ENCODE assay signal across 24 mouse cellular contexts in genomic region chr13:100603031-100603737, GRCm38 (mm10). TPM values are rescaled to one million over a fixed set of nuclear protein-coding genes. Genes with fewer than 3 reads are reported as not detected.
A peak's percentile ranks its signal among the peaks of the same experiment; 100 is the strongest.
DNase-seq lines count a peak whose midpoint lies in the region; ATAC-seq and TF ChIP-seq lines count a peak whose summit lies in the region.
"Had no signal": no experiment of that assay in that cellular context is flagged by ENCODE, and none has a peak within 500 bp of the region (broad histone marks: within the 10 kb centered on the region; RNA-seq: fewer than 3 reads in every experiment).

No protein-coding gene starts in this region.

- H3K27ac ChIP-seq in kidney, adult 2 months (ENCODE audit: insufficient read depth, low read depth, low read length), result peak overlapping the region; percentile 75
- no peak overlapping the region for H3K27ac ChIP-seq in lung, postnatal 0 days (ENCODE audit: low read length)
- peak overlapping the region; percentile 28; the same call in 1 of the 2 replicates for H3K27ac ChIP-seq in liver, embryonic 14.5 days
- H3K27ac ChIP-seq: hindbrain, embryonic 13.5 days; midbrain, embryonic 12.5 days; neural tube, embryonic 12.5 days had no signal

- no peaks in the 10 kb centered on the region for H3K27me3 ChIP-seq in kidney, adult 2 months (replicated peaks; ENCODE audit: control insufficient read depth, insufficient read depth, low read length)
- no peaks in the 10 kb centered on the region for H3K27me3 ChIP-seq in lung, postnatal 0 days (replicated peaks; ENCODE audit: insufficient read depth, low read length)
- no peaks in the 10 kb centered on the region for H3K27me3 ChIP-seq in liver, embryonic 14.5 days (ENCODE audit: control insufficient read depth, insufficient read depth, low read length)
- H3K27me3 ChIP-seq: hindbrain, embryonic 13.5 days; megakaryocyte, embryonic 14.5 days; midbrain, embryonic 12.5 days; neural tube, embryonic 12.5 days had no signal

- no peak for TF ChIP-seq POLR2A in kidney, adult 2 months (IDR thresholded peaks at IDR 0.05; ENCODE audit: low read depth, low read length)

- peaks cover 9% of the 10 kb centered on the region for H3K4me1 ChIP-seq in kidney, adult 2 months (ENCODE audit: control insufficient read depth, insufficient read depth, low read length)
- no peaks in the 10 kb centered on the region for H3K4me1 ChIP-seq in lung, postnatal 0 days (ENCODE audit: insufficient read depth, low read depth, low read length)
- peaks cover 0 to 11% of the 10 kb centered on the region in 2 experiments; a peak in 3 of 4 replicates for H3K4me1 ChIP-seq in liver, embryonic 14.5 days (replicated peaks; ENCODE audit: control insufficient read depth in 2 of 2, insufficient read depth in 2 of 2, low read length in 1 of 2)
- H3K4me1 ChIP-seq: hindbrain, embryonic 13.5 days; megakaryocyte, embryonic 14.5 days; neural tube, embryonic 12.5 days had no signal

- H3K4me3 ChIP-seq in kidney, adult 2 months (ENCODE audit: insufficient read depth, low read depth, low read length), result no peak overlapping the region
- H3K4me3 ChIP-seq in lung, postnatal 0 days (ENCODE audit: low read depth, low read length), result no peak overlapping the region
- H3K4me3 ChIP-seq in liver, embryonic 14.5 days (ENCODE audit: insufficient read depth in 1 of 2, low read depth in 2 of 2, low read length in 2 of 2), result no peak overlapping the region
- H3K4me3 ChIP-seq: erythroblast, embryonic 14.5 days; hindbrain, embryonic 13.5 days; megakaryocyte, embryonic 14.5 days; midbrain, embryonic 12.5 days; myocyte; neural tube, embryonic 12.5 days had no signal

- H3K9me3 ChIP-seq in lung, postnatal 0 days (ENCODE audit: low read length), result no peaks in the 10 kb centered on the region
- peaks cover 2% of the 10 kb centered on the region for H3K9me3 ChIP-seq in liver, embryonic 14.5 days (ENCODE audit: control insufficient read depth, low read length)
- H3K9me3 ChIP-seq: hindbrain, embryonic 13.5 days had no signal

- no peak for TF ChIP-seq EP300 in lung, postnatal 0 days (IDR thresholded peaks at IDR 0.05)
- no peak for TF ChIP-seq EP300 in liver, embryonic 14.5 days (IDR thresholded peaks at IDR 0.05; ENCODE audit: low read depth)

- WGBS in kidney, adult 2 months, result 74% methylated on average over 10 of the region's 10 CpGs
- WGBS in lung, postnatal 0 days, result 73% methylated on average over 10 of the region's 10 CpGs
- 78% methylated on average over 10 of the region's 10 CpGs for WGBS in liver, embryonic 14.5 days (ENCODE audit: insufficient replicate concordance)

- peak; percentile 48 for DNase-seq in kidney, adult 2 months
- DNase-seq in kidney, adult 8-10 months, result no peak
- DNase-seq in lung, postnatal 0 days (ENCODE audit: low spot score), result no peak
- DNase-seq in lung, adult 18-20 months, result no peak
- DNase-seq in liver, embryonic 14.5 days (ENCODE audit: low read depth in 3 of 3, low spot score in 3 of 3), result no peak
- no peak for DNase-seq in left cerebral cortex, postnatal 4 days
- no peak for DNase-seq in frontal cortex, postnatal 14 days (ENCODE audit: low spot score in 2 of 2)
- DNase-seq: B cell, adult 2 months; cerebellum, adult 2 months; cerebellum, postnatal 14 days; heart, postnatal 4 days; kidney, adult 9 months; lung, postnatal 4 days; right cerebral cortex, postnatal 4 days; thymus, adult 2 months; thymus, postnatal 36 days had no signal

- no peak overlapping the region for H3K9ac ChIP-seq in lung, postnatal 0 days (replicated peaks; ENCODE audit: low read depth)
- H3K9ac ChIP-seq in liver, embryonic 14.5 days (replicated peaks), result no peak overlapping the region
- H3K9ac ChIP-seq: hindbrain, embryonic 13.5 days; midbrain, embryonic 12.5 days; neural tube, embryonic 12.5 days had no signal

- no peak overlapping the region for H3K4me2 ChIP-seq in lung, postnatal 0 days (replicated peaks; ENCODE audit: low read depth, low read length)
- H3K4me2 ChIP-seq in liver, embryonic 14.5 days (ENCODE audit: low read depth), result no peak overlapping the region
- H3K4me2 ChIP-seq: heart, embryonic 11.5 days; hindbrain, embryonic 13.5 days; midbrain, embryonic 12.5 days; neural tube, embryonic 12.5 days had no signal

- ATAC-seq in lung, postnatal 0 days, result 0 out of 2 replicates have a peak, but pooled peaks have one; percentile 17
- ATAC-seq in liver, embryonic 14.5 days (ENCODE audit: insufficient read depth), result no peak
- ATAC-seq: forebrain, embryonic 16.5 days had no signal

- no peak for TF ChIP-seq CTCF in kidney, adult 2 months (conservative IDR thresholded peaks at IDR 0.05; ENCODE audit: insufficient read depth, insufficient read length, low read depth, low read length)
- TF ChIP-seq CTCF in lung, postnatal 0 days (IDR thresholded peaks at IDR 0.05), result no peak
- no peak for TF ChIP-seq CTCF in liver, embryonic 14.5 days (IDR thresholded peaks at IDR 0.05; ENCODE audit: low read depth)

- H3K36me3 ChIP-seq in kidney, adult 2 months (ENCODE audit: control insufficient read depth, insufficient read depth, low read length), result no peaks in the 10 kb centered on the region
- no peaks in the 10 kb centered on the region for H3K36me3 ChIP-seq in lung, postnatal 0 days (ENCODE audit: insufficient read depth, low read length)
- H3K36me3 ChIP-seq in liver, embryonic 14.5 days (replicated peaks; ENCODE audit: control insufficient read depth, insufficient read depth, low read depth), result no peaks in the 10 kb centered on the region; the same call in 1 of the 2 replicates
- H3K36me3 ChIP-seq: midbrain, embryonic 12.5 days; neural tube, embryonic 12.5 days had no signal

- intact Hi-C loops in left cerebral cortex, postnatal 4 days (cut with DNase I), result no loop called here

RNA-seq across cellular contexts. Expression of gene Marveld2, which starts 13.6 kb away (rescaled TPM):
- 11.5 and 13.0 TPM in 2 replicates for polyA plus RNA-seq in kidney, adult 2 months (2012; rRNA removed)
- 11.5 and 11.8 TPM in 2 replicates for polyA plus RNA-seq in lung, postnatal 0 days (2015; fragmentation: Nextera tagmentation; extraction: Ambion mirVana)
- 3.0 and 4.0 TPM in 2 replicates for polyA plus RNA-seq in liver, embryonic 14.5 days (2012; rRNA removed)
- 5.9 and 6.5 TPM in 2 replicates for polyA plus RNA-seq in liver, embryonic 14.5 days (2014; fragmentation: Nextera tagmentation; extraction: Ambion mirVana)
- total RNA-seq in left cerebral cortex, postnatal 4 days (2021), result 1 to 10 TPM; 1.6 to 2.0 TPM
- polyA plus RNA-seq: erythroblast, embryonic 14.5 days had no signal

RNA-seq across cellular contexts. Expression of gene Ak6, which starts 47.6 kb away (rescaled TPM):
- 38.8 and 52.5 TPM in 2 replicates for polyA plus RNA-seq in kidney, adult 2 months (2012; rRNA removed)
- 135 and 136 TPM in 2 replicates for polyA plus RNA-seq in lung, postnatal 0 days (2015; fragmentation: Nextera tagmentation; extraction: Ambion mirVana)
- 74.2 and 111 TPM in 2 replicates for polyA plus RNA-seq in liver, embryonic 14.5 days (2012; rRNA removed)
- 183 and 191 TPM in 2 replicates for polyA plus RNA-seq in liver, embryonic 14.5 days (2014; fragmentation: Nextera tagmentation; extraction: Ambion mirVana)
- total RNA-seq in left cerebral cortex, postnatal 4 days (2021), result 100 to 1,000 TPM; 129 to 141 TPM

RNA-seq across cellular contexts. Expression of gene Rad17, which starts 47.7 kb away (rescaled TPM):
- 4.0 and 5.2 TPM in 2 replicates for polyA plus RNA-seq in kidney, adult 2 months (2012; rRNA removed)
- 12.9 and 14.4 TPM in 2 replicates for polyA plus RNA-seq in lung, postnatal 0 days (2015; fragmentation: Nextera tagmentation; extraction: Ambion mirVana)
- 4.9 and 8.5 TPM in 2 replicates for polyA plus RNA-seq in liver, embryonic 14.5 days (2012; rRNA removed)
- polyA plus RNA-seq in liver, embryonic 14.5 days (2014; fragmentation: Nextera tagmentation; extraction: Ambion mirVana), result 13.6 TPM in 2 replicates
- 10 to 100 TPM; 15.3 to 16.0 TPM for total RNA-seq in left cerebral cortex, postnatal 4 days (2021)

RNA-seq across cellular contexts. Expression of gene Taf9, which starts 48.2 kb away (rescaled TPM):
- 1.8 and 2.6 TPM in 2 replicates for polyA plus RNA-seq in kidney, adult 2 months (2012; rRNA removed)
- 12.2 and 15.5 TPM in 2 replicates for polyA plus RNA-seq in lung, postnatal 0 days (2015; fragmentation: Nextera tagmentation; extraction: Ambion mirVana)
- polyA plus RNA-seq in liver, embryonic 14.5 days (2012; rRNA removed), result 5.5 and 10.0 TPM in 2 replicates
- 18.0 and 20.8 TPM in 2 replicates for polyA plus RNA-seq in liver, embryonic 14.5 days (2014; fragmentation: Nextera tagmentation; extraction: Ambion mirVana)
- total RNA-seq in left cerebral cortex, postnatal 4 days (2021), result 10 to 100 TPM; 22.9 to 31.8 TPM

RNA-seq across cellular contexts. Expression of gene Ocln, which starts 50.7 kb away (rescaled TPM):
- polyA plus RNA-seq in kidney, adult 2 months (2012; rRNA removed), result 10.5 and 11.0 TPM in 2 replicates
- 71.0 and 76.9 TPM in 2 replicates for polyA plus RNA-seq in lung, postnatal 0 days (2015; fragmentation: Nextera tagmentation; extraction: Ambion mirVana)
- polyA plus RNA-seq in liver, embryonic 14.5 days (2012; rRNA removed), result 2.1 and 2.4 TPM in 2 replicates
- polyA plus RNA-seq in liver, embryonic 14.5 days (2014; fragmentation: Nextera tagmentation; extraction: Ambion mirVana), result 4.8 and 5.9 TPM in 2 replicates
- total RNA-seq in left cerebral cortex, postnatal 4 days (2021), result 1 to 10 TPM; 7.9 to 8.8 TPM
- polyA plus RNA-seq: erythroblast, embryonic 14.5 days had no signal
